Mouse (Mus musculus): ENCODE measurements at regions not wholly inside any gene's neighbourhood (a gene's known extent, or its start where the extent isn't known, plus 50 kb on each side); places are given as distances from the start of the nearest gene placed in this dataset.
"Not testable (repeated sequence)": the region's sequence is repeated elsewhere in the genome, so short reads cannot be mapped to it uniquely, and the experiment has no call there.

DNA sequence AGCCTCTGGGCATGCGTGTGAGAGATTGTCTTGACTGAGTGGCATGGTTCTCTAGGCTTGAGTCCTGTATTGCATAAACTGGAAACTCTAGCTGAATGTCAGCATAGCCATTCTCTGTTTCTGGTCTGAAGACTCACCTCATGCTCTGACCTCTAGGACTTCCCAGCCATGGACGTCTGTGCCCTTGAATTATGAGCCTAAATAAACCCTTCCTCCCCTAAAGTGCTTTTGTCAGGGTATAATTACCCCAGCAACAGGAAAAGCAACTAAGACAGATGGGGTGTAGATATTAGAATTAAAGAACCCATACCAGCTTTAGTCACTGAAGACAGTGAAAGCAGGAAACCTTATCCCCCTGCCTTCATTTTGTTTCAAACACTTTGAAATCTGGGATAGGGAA lies 253.3 kb downstream of the Tpbg start:
- DNase-seq = no peak

DNA sequence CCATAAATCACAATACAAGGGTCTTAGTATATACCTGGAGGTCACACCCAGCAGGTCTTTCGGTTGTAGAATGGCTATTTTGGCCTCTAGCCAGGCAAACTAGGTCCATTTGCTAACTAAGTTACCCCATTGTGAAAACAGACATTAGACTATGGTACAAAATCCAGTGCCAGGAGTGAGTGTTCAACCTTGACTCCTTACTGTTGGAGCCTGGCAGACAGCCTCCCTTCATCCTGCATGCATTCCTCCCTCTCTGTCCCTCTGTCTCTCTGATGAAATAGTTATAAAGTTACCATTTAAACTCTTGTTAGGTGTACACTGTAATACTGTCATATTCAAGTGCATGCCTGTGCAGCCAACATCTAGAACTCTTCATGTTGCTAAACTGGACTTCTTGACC lies 254.1 kb downstream of the Tpbg start:
- no peak for DNase-seq

DNA sequence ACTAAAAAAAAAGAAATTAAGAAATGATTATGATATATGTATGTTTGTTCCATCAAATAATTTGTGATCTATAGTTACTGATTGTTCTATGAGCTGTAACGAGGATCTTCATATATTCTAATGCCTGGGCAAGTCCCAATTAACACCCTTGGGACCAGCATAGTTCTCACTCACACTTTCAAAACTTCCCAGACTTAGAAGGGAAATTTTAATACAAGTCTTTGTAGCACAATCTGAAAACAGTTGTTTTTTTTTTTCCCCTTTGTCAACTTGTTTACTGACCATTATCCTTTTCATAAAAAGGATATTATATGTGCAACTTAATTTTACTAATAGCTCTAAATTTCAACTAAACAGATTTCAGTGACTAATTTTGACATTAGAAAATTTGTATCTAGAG lies 257.1 kb downstream of the Tpbg start:
- no peak for DNase-seq

DNA sequence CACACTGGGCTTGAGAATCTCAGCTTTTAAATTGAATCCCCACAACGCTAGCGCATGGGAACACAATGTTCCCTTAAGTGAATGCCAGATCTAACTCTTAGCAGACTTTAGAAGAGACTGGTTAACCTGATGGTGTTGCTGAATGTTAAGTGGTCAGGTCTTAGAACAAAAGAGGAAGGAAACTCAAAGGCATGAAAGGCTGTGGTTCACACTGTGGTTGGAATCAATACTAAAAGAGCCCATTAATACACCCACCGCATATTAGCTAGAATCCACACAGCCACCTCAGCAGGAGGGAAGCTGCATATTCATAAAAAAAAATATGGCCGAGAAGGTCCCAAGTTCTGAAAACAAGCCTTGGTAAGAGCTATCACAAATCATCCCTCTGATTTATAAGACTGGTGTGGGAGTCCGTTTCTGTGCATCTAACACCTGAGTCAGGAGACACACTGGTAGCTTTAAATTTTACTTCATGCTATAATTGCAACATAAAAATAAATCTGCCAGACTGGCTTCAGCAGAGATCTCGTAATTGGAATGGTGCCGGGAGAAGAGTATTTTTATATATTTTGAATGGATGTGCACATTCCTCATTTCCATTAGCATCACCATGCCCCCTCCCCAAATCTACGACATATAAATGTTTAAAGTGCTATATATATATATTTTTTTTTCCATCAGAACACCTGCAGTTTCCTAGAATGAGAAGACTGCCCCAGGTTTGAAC lies 259.3 kb downstream of the Tpbg start:
- no peak for DNase-seq

DNA sequence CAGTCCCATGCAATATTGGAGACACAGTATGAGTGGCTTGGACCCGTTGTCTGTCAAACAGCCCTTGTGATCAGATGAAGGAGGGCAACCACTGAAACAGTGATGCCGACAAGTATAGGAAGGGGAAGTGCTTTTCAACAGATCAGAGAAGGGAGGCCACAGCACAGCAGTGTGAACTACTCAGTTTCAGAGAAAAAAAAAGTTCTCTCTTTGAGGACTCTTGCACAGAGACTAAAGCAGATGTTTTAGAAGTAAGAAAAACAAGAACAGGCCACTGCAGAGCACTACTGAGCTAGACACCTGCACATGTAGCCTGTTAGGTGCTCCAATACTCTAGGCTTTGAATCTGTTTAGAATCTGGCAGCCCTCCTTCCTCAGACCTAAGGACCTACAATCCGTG lies 261.4 kb downstream of the Tpbg start:
- no peak for DNase-seq

DNA sequence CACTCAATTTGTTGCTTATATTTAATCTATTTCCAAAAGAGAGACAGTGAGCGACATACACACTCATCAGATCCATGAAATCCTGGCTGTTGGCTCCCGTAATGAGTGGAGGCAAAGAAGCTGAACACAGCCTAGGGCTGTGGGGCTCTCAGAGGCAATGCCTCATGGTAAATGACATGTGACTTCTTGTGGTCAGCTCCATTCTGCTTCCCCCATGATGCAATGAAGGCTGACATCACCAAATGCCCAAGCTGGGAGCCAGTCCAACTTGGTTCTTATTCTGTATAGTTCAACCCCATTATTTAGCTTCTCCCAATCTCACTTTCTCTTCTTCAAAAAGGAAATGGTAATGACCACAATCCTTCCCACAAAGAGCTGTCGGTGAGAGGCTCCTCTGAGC lies 262.5 kb downstream of the Tpbg start:
- DNase-seq = no peak

DNA sequence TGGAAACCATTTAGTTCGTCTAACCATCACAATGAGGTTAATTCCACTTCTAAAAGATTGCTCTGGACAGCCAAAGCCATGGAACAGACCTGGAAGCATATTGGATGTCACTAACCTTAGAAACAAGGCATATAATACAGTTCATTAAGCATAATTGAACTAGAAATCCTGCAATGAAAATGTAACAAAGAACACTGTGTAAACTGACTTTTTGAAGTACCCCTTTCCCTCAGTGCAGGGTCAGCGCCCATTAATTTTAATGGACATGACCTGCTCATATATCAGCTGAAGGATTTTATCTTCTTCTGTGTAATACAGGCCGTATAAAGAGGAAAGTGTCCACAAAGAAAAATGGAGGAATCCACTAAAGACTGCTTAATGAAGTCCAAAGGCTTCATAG lies 263.7 kb downstream of the Tpbg start:
- no peak for DNase-seq

DNA sequence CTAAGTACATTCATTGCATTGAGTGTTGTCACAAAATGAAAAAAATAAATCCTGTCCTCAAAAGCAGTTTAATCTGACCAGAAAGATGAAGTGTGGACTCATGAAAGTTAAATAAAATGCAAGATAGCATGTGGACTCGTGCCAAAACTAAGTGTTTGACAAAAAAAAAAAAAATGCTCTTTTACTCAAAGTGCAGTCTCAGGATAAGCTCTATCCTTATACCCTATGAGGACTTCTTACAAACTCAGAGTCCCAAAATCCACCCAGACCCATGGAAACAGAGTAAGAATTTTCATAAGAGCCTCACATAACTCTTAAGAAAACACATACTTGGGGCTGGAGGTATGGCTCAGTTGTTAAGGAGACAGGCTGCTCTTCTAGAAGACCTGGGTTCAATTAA lies 267.7 kb downstream of the Tpbg start:
- DNase-seq = no peak

DNA sequence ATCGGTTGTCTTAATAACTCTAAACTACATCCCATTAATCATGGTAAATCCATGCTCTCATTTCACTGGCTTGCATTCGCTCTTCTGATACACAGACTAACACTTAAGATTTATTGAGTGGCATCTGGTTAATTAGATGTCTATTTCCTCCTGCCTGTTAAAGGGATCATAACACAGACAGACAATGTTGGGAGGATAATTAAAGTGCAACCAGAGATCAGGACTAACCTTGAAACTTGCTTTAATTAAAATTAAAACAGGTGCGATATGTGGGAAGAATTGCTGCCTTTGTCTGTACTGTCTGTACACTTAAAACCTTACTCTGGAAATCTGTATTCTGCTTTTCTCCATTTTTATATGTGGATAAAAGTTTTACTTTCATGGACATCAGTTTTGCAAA lies 277.2 kb downstream of the Tpbg start:
- no peak for DNase-seq

DNA sequence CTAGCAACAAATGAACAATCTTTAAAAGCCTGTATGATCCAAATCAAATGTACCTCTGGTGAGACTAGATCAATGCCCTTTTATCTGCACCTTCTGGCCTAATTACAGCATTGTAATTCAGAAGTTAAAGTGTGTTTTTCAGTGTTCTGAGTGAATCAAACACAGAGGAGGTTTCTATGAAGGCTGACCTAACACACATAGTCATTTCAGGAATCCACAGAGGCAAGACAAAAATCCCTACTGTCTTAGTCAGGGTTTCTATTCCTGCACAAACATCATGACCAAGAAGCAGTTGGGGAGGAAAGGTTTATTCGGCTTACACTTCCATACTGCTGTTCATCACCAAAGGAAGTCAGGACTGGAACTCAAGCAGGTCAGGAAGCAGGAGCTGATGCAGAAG lies 293.4 kb downstream of the Tpbg start:
- not testable (repeated sequence) for DNase-seq

DNA sequence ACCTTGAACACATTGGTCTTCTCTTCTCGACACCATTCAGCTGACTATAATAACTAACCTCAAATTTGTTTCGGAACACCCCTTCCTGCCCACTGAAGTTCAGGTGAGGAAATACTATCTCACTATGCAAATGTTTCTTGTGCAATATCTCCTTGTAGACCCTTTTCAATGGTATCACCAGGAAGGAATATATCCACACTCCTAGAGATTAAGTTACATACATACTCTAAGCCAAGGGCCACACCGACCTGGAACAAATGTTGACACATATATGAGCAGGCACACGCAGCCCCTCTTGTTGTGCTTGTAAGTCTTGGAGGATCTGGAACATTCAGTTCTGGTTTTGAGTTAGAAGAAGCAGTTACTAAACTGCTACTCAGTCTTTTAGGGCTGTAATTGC lies 303.7 kb downstream of the Tpbg start:
- no peak for DNase-seq

DNA sequence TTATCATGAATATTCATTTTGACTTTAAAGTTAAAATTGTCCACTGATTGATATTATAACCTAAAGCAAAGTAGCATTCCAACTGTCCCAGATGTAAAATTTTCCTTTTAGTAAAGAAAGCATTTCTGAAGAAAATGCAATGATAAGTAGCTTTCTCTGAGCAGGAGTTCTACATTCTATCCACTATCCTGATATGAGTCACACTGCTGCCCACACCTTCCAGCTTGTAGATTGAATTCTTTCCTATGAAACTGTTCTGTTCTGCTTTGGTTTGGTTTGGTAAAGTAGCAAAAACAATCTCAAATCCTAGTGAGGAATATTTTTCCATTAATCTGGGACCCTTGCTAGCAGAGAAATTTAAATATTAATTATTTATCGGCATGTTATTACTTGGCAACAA lies 304.4 kb downstream of the Ube2cbp start:
- DNase-seq = no peak

DNA sequence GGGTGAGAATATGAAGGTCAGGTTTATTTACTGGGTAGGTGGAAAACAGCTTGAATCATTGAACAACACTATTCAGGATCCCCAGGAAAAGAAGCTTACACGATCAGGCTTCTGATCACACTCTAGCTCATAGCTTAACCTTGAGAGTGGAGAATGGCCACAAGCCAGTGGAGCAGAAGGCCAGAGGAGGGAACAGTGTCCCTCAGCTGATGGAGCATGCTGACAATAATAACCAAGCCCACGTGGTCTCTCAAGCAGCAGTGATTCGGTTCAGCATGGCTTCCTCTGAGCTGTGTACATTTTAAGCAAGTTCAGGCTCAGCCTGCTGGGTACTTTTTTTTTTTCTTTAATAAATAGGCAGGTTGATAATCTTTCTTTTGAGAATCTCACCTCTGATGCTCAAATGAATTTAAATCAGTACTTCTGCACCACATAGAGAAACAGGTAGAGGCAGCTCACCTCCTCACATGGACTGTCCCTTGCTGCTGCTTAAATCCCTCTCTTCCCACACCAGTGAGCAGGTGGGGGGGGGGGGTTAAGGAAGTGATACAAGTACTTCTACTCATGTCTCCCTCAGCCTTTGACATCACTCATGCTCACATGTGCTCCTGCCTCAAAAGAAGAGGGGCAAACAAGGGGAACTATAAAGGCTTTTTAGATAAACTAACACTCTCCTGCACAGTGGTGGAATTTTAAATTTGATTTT lies 298.2 kb downstream of the Ube2cbp start:
- DNase-seq = no peak

DNA sequence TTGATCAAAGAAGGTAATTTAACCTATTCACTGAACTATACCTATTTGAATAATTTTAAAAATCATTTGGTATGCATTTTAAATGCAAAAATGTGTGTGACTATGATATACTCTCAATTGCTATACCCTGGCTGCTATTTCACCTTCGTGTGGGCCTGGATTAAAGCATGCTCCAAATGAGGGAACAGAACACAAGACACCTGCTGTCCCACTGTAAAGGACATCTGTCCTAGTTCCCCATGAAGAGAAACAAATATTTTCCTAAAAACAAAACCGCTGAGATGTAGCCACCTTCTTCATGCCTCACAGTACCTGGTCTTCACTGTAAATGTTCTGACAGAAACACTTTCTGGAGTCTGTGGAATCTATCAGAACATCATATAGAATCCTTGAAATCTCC lies 294.0 kb downstream of the Ube2cbp start:
- no peak for DNase-seq

DNA sequence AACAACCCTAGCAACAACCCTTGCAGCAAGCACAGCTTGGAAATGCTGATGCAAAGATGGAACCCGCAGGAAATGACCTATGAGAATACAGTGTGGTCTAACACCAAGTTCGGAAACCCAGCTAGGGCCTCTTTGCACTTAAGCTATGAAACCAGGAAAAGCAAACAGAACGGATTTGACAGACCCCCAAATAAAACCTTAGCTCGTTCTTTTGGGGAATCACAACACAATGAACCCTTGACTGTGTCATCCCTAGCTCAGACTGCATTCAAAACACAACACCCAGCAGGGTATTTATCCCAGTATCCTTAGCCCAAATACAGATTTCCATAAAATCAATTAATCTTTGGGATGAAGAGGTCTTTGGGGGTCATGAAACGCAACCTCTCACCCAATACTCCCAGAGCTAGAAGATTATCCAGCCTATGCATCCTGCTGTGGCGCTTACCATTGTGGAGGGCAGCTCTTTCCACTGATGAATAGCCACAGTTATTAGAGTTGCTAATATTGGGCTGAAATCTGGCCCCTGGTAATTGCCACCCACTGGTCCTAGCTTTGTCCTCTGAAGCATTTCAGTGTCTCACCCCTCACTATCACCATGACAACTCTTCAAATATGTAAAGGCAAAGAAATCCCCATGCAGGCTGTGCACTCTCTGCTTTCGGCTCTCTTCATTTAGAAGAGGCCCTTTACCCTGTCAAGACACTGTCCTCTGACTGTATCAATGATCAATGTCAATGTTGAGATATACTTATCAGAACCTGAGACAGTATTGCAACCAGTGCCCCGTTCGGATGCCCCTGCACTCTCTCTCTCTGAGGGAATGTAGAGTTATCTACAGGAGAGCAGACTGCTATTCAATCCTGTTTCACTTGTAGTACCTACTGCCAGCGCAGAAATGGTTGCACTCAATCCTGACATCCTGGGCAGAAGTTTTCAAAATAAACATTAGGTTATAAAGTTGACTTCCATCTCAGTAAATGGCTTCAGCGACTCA lies 277.7 kb downstream of the Ube2cbp start:
- no peak for DNase-seq

DNA sequence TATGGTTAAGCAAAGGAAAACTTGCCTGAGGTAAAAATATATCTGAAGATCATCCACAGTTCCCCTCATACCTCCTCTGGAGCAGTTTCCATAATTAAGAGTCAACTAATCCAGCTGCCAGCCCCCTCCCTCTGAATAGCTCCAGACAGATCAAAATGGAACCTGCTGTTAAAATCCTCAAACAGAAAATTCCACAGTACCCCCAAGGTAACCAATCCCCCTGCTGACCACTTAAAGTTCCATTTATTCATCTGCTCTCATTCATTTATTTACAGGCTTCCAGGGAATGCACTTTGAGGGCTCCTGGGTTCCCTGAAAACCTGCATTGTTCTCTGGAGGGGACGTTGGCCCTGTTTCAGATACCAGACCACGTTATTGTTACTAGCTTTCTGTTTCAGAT lies 275.9 kb downstream of the Ube2cbp start:
- no peak for DNase-seq

DNA sequence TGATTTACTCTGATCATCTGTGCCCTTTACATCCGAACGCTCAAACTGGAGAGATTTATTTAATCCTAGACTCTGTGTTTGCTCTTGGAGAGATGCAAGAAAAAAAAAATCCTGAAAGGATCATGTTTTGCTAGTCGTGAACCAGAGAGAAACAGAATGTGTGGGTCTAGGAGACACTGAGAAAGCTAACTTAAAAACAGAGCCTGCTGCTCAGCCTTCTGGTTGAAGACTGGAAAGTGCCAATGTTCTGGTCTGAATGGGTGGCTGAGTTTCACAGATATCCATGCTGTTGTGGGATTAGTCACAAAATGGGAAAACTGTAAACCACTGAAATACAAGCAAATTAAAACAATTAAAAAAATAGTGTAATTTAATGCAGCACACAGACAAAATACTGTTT lies 259.7 kb downstream of the Ube2cbp start:
- no peak for DNase-seq

DNA sequence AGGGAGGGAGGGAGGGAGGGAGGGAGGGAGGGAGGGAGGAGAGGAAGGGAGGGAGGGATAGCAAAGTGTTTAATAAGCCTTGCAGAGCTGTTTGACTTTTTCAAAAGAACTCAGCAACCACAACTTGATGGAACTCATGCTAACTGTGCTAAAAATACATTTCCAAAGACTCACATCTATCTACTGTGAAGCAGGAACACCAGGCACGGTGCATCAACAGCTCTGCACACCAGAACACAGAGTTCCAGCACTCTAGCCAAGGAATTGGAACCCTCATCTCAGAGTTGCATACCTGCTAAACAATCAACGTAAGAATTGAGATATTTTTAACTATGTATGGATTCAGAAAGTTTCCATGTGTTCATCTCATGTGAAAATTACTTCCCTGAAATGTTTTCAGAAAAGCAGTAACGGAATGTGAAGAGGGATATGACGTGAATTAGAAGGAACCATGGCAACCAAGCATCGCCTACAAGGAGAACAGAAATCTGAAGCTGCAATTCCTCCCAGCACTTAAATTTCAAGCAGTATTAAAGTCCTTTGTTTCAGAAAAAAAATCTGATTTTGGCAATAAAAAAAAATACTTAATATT lies 256.3 kb downstream of the Ube2cbp start:
- no peak for DNase-seq

DNA sequence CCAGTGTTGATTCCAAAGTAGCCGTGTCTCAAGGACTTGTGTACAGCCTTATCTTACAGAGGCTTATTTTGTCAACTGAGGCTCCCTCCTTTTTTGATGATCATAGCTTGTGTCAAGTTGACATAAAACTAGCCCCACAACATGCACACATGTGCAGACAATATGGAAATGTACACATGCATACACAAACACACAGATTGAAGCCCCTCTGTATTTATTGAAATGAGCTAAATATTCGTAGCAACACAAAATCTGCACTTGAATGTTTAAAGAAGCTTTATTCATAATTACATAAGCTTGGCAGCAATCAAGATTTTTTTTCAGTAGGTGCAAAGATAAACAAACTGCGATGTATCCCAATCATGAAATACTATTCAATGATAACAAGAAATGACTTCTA lies 253.5 kb downstream of the Ube2cbp start:
- DNase-seq = no peak

DNA sequence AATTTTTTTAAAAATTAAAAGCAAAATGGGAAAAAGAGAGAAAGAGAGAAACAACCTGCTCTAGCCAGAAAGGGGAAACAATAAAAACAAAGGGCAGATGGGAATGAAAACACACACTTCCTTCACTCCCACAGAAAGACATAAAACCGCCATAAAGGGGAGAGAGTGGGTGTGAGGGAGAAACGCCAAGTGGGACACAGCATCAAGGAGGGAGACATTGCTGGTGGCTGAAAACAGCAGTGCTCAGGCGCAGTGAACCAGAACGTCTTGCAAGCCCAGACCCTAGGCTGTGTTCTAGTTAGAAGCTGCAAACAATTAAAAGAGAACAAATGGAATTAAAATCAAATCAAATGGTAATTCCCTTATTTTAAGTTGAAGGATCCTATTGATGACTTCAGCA lies 245.1 kb downstream of the Ube2cbp start:
- no peak for DNase-seq

DNA sequence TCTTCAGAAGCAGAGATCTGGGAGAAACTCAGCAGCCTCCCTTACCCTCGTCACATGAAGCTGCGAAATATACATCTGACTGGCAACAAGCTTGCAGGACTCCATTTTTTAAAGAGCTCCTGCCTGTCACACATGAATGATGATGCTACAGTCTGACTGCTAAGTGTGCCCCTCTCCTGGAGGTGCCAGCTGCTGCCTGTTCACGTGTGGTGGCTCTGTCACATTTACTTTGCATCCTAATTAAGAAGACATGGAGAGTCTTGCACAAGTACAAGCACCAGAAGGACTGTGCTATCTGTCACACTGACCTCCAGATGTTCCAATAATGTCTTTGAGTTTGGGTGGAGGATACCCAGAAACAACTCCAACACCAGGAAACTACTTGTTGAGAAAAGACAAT lies 240.2 kb downstream of the Ube2cbp start:
- no peak for DNase-seq

DNA sequence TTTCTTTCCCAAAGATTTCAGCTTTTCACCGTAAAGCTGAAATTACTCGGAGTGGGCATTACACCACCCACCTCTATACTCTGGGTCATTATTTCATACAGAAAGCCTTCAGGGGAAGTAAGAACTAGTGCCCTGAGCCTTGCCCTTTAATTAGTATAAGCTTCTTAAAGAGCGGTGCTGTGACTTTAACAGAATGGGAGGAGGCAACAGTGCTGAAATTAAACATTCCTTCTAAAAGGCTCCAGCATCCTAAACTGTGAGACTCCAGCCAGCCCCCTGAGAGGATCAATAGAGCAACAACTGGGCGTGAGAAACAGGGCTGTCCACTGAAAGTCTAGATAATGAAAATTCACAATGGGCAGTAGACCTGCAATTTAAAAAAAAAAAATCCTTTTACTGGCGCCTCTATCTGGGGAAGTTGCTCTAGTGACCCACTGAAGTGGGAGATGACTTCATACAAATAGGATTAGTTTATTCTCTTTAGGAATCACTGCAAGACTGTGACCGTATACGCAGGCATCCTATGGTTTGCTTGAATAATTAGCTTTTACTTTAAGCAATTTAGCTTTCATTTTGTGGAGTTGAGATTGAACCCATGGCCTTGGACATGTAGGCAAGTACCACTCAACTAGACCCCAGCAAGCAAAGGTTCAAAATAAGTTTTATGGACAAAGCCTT lies 233.9 kb downstream of the Ube2cbp start:
- DNase-seq = no peak

DNA sequence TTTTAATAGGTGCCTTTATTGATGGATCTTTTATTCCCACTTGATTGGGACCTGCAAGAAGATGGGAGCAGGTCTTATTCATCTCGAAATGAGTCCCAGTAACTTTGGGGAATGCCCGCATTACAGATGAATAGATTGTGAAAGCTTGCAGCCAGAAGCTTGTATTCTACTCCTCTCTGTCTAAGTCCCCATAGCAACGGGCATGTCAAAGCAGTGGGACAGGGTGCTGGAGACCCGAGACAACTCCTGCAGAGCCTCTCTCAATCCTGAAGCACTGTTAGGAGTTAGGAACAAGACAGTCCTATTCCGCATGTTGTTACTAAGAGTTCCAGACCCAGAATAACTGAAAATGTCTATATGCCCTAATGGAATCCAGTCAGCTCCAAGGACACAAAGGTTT lies 233.1 kb downstream of the Ube2cbp start:
- no peak for DNase-seq

Measured in right cerebral cortex, postnatal 25 days (tissue).